Mouse (Mus musculus) G1E (cell line): Measurements from ENCODE around the gene Ntpcr.

Source experiments
- CTCF ChIP-seq: IDR thresholded peaks from 2 replicates; pipeline ENCODE4 v1.5.1; 2012; ENCODE audit warnings: low read depth, low read length, inconsistent platforms, mixed read lengths
- GATA1 ChIP-seq: IDR thresholded peaks from 2 replicates; pipeline ENCODE4 v1.6.1; 2012; ENCODE audit warnings: borderline replicate concordance, low read length, inconsistent platforms, mixed read lengths
- GATA2 ChIP-seq: IDR thresholded peaks from 2 replicates; pipeline ENCODE4 v1.6.1; 2012; ENCODE audit warnings: low read depth, low read length, inconsistent platforms, borderline replicate concordance
- POLR2AphosphoS5 ChIP-seq: IDR thresholded peaks from 2 replicates; pipeline ENCODE4 v1.6.1; 2012; ENCODE audit warnings: low read depth, low read length, inconsistent platforms; ENCODE audit not compliant: insufficient replicate concordance

- TF ChIP-seq CTCF, result no peak
- no peak for TF ChIP-seq GATA1
- TF ChIP-seq POLR2AphosphoS5, result no peak
- no peak for TF ChIP-seq GATA2
These were observed 48.8 kb upstream of the Ntpcr start for GRCm38 (mm10) chr8:125680851-125681408.
